Mouse (Mus musculus) CH12.LX (cell line): ENCODE measurements around the gene Gm20388. TPM values are rescaled to one million over a fixed set of nuclear protein-coding genes. Genes with fewer than 3 reads are reported as not detected.

Source experiments
- DNase-seq: peaks from one replicate; pipeline ENCODE4 v3.0.0-alpha.2; 2013; ENCODE audit errors: extremely low read depth
- H3K27ac ChIP-seq: 2 replicates; pipeline ENCODE4 v1.5.1; 2012; ENCODE audit warnings: low read depth, mild to moderate bottlenecking, control low read depth, moderate library complexity; ENCODE audit not compliant: insufficient read depth
- H3K27me3 ChIP-seq: replicated peaks from 2 replicates; pipeline ENCODE3; 2012; ENCODE audit warnings: inconsistent platforms
- H3K36me3 ChIP-seq, 2 experiments: replicated peaks in 1 of 2; 2 replicates each; pipeline versions ENCODE3 to v1.6.1; 2012; ENCODE audit warnings: inconsistent platforms in 1 of 2, low read length in 1 of 2, mild to moderate bottlenecking in 1 of 2, mixed read lengths in 1 of 2, moderate library complexity in 1 of 2; ENCODE audit not compliant: control insufficient read depth in 1 of 2, insufficient read depth in 1 of 2
- H3K4me1 ChIP-seq, 2 experiments: 2 replicates each; pipeline ENCODE4 v1.6.1; 2012; ENCODE audit warnings: inconsistent platforms in 1 of 2, moderate library complexity in 1 of 2; ENCODE audit not compliant: insufficient read depth in 2 of 2, control insufficient read depth in 1 of 2
- H3K4me2 ChIP-seq: 2 replicates; pipeline ENCODE4 v1.6.1; 2012; ENCODE audit warnings: low read depth, mild to moderate bottlenecking, control low read depth; ENCODE audit not compliant: poor library complexity, insufficient read depth, severe bottlenecking
- H3K4me3 ChIP-seq, 3 experiments: fragments of 150-350 bp in 1 of 3; sonication (generic) in 1 of 3; replicated peaks in 1 of 3; 2 replicates each; pipeline versions ENCODE3 to v1.5.1; 2011 to 2012; ENCODE audit warnings: low read depth in 2 of 3, low read length in 2 of 3, mild to moderate bottlenecking in 2 of 3, moderate library complexity in 2 of 3, control low read depth in 1 of 3, improper control_type of control experiment in 1 of 3, inconsistent platforms in 1 of 3, mixed read lengths in 1 of 3; ENCODE audit not compliant: poor library complexity in 1 of 3
- H3K79me2 ChIP-seq: replicated peaks from 2 replicates; pipeline ENCODE4 v1.6.1; 2012; ENCODE audit warnings: mild to moderate bottlenecking, moderate library complexity; ENCODE audit not compliant: control insufficient read depth, poor library complexity, insufficient read depth, severe bottlenecking; ENCODE audit errors: extremely low read depth
- H3K9ac ChIP-seq: 2 replicates; pipeline ENCODE4 v1.6.1; 2012; ENCODE audit warnings: low read depth, mild to moderate bottlenecking, control low read depth, moderate library complexity; ENCODE audit not compliant: insufficient read depth
- H3K9me3 ChIP-seq: replicated peaks from 2 replicates; pipeline ENCODE3; 2012; ENCODE audit warnings: low read length, inconsistent platforms, mixed read lengths
- BHLHE40 ChIP-seq: IDR thresholded peaks from 2 replicates; pipeline ENCODE4 v1.6.1; 2011; ENCODE audit warnings: mild to moderate bottlenecking, low read depth, low read length, improper control_type of control experiment
- ELF1 ChIP-seq: IDR thresholded peaks from 2 replicates; pipeline ENCODE4 v1.6.1; 2014; ENCODE audit warnings: low read depth, mild to moderate bottlenecking, inconsistent platforms, low read length, improper control_type of control experiment
- EP300 ChIP-seq: IDR thresholded peaks from 2 replicates; pipeline ENCODE4 v1.6.1; 2011; ENCODE audit warnings: low read length, improper control_type of control experiment
- ETS1 ChIP-seq: conservative IDR thresholded peaks from 2 replicates; pipeline ENCODE4 v1.6.1; 2012; ENCODE audit warnings: low read depth, mild to moderate bottlenecking, inconsistent platforms, low read length, improper control_type of control experiment, moderate library complexity
- GABPA ChIP-seq: IDR thresholded peaks from 2 replicates; pipeline ENCODE4 v1.6.1; 2012; ENCODE audit warnings: low read depth, low read length, improper control_type of control experiment, inconsistent platforms; ENCODE audit not compliant: insufficient replicate concordance
- IRF4 ChIP-seq: IDR thresholded peaks from 2 replicates; pipeline ENCODE4 v1.6.1; 2014; ENCODE audit warnings: low read depth, mild to moderate bottlenecking, inconsistent platforms, low read length, improper control_type of control experiment
- JUN ChIP-seq: IDR thresholded peaks from 2 replicates; pipeline ENCODE4 v1.6.1; 2011; ENCODE audit warnings: low read depth, mild to moderate bottlenecking, low read length, improper control_type of control experiment, moderate library complexity; ENCODE audit not compliant: insufficient read depth
- JUND ChIP-seq: conservative IDR thresholded peaks from 2 replicates; pipeline ENCODE4 v1.6.1; 2011; ENCODE audit warnings: low read depth, low read length, improper control_type of control experiment
- KAT2A ChIP-seq: IDR thresholded peaks from 2 replicates; pipeline ENCODE4 v1.6.1; 2012; ENCODE audit warnings: low read length, improper control_type of control experiment, inconsistent platforms; ENCODE audit not compliant: insufficient replicate concordance
- MEF2A ChIP-seq: IDR thresholded peaks from 2 replicates; pipeline ENCODE4 v1.6.1; 2014; ENCODE audit warnings: low read depth, mild to moderate bottlenecking, inconsistent platforms, low read length, improper control_type of control experiment, borderline replicate concordance
- NELFE ChIP-seq: IDR thresholded peaks from 2 replicates; pipeline ENCODE4 v1.6.1; 2011; ENCODE audit warnings: low read depth, low read length, improper control_type of control experiment
- NRF1 ChIP-seq: IDR thresholded peaks from 2 replicates; pipeline ENCODE4 v1.6.1; 2014; ENCODE audit warnings: low read depth, mild to moderate bottlenecking, inconsistent platforms, low read length, improper control_type of control experiment, moderate library complexity
- POLR2A ChIP-seq: IDR thresholded peaks from 2 replicates; pipeline ENCODE4 v1.6.1; 2011; ENCODE audit warnings: low read depth, mild to moderate bottlenecking, improper control_type of control experiment, low read length
- RAD21 ChIP-seq: IDR thresholded peaks from 2 replicates; pipeline ENCODE4 v1.6.1; 2011; ENCODE audit warnings: low read depth, mild to moderate bottlenecking, low read length, improper control_type of control experiment, moderate library complexity
- RCOR1 ChIP-seq: conservative IDR thresholded peaks from 2 replicates; pipeline ENCODE4 v1.6.1; 2012; ENCODE audit warnings: low read depth, mild to moderate bottlenecking, inconsistent platforms, low read length, improper control_type of control experiment
- TCF12 ChIP-seq: IDR thresholded peaks from 2 replicates; pipeline ENCODE4 v1.6.1; 2014; ENCODE audit warnings: low read depth, mild to moderate bottlenecking, inconsistent platforms, low read length, improper control_type of control experiment
- USF1 ChIP-seq: IDR thresholded peaks from 2 replicates; pipeline ENCODE4 v1.6.1; 2014; ENCODE audit warnings: low read depth, mild to moderate bottlenecking, inconsistent platforms, low read length, improper control_type of control experiment
- USF2 ChIP-seq: conservative IDR thresholded peaks from 2 replicates; pipeline ENCODE4 v1.6.1; 2011; ENCODE audit warnings: low read depth, low read length, improper control_type of control experiment
- ZC3H11A ChIP-seq: IDR thresholded peaks from 2 replicates; pipeline ENCODE4 v1.6.1; 2012; ENCODE audit warnings: low read depth, mild to moderate bottlenecking, inconsistent platforms, low read length, improper control_type of control experiment
- ZKSCAN1 ChIP-seq: IDR thresholded peaks from 2 replicates; pipeline ENCODE4 v1.6.1; 2012; ENCODE audit warnings: low read depth, inconsistent platforms, low read length, improper control_type of control experiment, borderline replicate concordance
- ZMIZ1 ChIP-seq: IDR thresholded peaks from 2 replicates; pipeline ENCODE4 v1.6.1; 2012; ENCODE audit warnings: low read depth, mild to moderate bottlenecking, inconsistent platforms, low read length, improper control_type of control experiment
- ZNF384 ChIP-seq: IDR thresholded peaks from 2 replicates; pipeline ENCODE4 v1.6.1; 2012; ENCODE audit warnings: low read depth, low read length, improper control_type of control experiment, inconsistent platforms
- dilution Hi-C: fragments of 300-500 bp; cut with MboI; formaldehyde crosslinking; loops from 2 replicates; pipeline ENCODE4 v1.14.3; 2020; ENCODE audit warnings: low sequenced_read_pairs; ENCODE audit not compliant: extremely low pct_unique_long_range_greater_than_20kb, extremely low pct_ligation_motif_present
- in situ Hi-C: fragments of 300-500 bp; cut with MboI; formaldehyde crosslinking; loops from 3 replicates; pipeline ENCODE4 v1.14.3; 2019; ENCODE audit warnings: low sequenced_read_pairs, low pct_ligation_motif_present, low pct_unique_long_range_greater_than_20kb, mixed read lengths
- polyA plus RNA-seq: library from polyadenylated mRNA; unstranded; fragments of >175 nt; gene quantifications from 2 replicates; pipeline ENCODE4 v1.2.1, GENCODE M21; 2012; ENCODE audit warnings: low read depth; ENCODE audit not compliant: insufficient read length
- total RNA-seq, 2 experiments: library from RNA; depleted of rRNA; stranded (reverse); fragments of 300-350 nt in 1 of 2; fragments of >200 nt in 1 of 2; gene quantifications; 2 replicates each; pipeline ENCODE4 v1.2.3; 2012 to 2014

The Gm20388 gene
- total and polyA plus RNA-seq, 3 experiments = 14.8 to 26.3 (median 22.2) TPM

DNA sequence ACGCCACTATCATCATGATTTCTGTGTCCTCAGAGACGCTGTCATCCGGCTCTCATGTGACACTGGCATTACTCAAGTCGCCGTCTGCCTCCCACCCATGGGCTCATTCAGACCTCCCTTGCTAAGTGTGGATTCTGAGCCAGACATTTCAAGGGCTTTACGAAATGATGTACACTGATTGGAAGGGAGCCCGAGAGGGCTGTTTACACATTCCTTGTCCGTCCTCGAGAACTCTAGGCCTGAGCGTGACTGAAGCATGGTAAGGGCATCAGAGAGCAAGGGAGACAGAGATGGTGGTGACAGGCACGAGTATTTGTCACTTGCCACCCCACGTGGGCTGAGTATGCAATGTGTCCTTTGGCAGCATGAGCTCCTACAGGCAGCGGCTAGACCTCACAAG is 4271.6 kb downstream of the Gm20388 start:
- H3K4me2 ChIP-seq = no peak overlapping the region
- in situ Hi-C loops (no loop called here), dilution Hi-C loops (no loop called here)
- H3K9me3 ChIP-seq = peaks cover 2% of the 10 kb centered on the region
- H3K79me2 ChIP-seq = no peaks in the 10 kb centered on the region
- no peak overlapping the region for H3K9ac ChIP-seq
- H3K27me3 ChIP-seq = no peaks in the 10 kb centered on the region
- no peak overlapping the region for H3K27ac ChIP-seq
- H3K4me3 ChIP-seq = no peak overlapping the region
- TF ChIP-seq USF1 (no peak), USF2 (no peak), BHLHE40 (no peak), ZKSCAN1 (no peak), ETS1 (no peak), GABPA (no peak), MEF2A (no peak), ZMIZ1 (no peak), ZNF384 (no peak), KAT2A (no peak), RAD21 (no peak), ZC3H11A (no peak), ELF1 (no peak), JUND (no peak), EP300 (no peak), NRF1 (no peak), NELFE (no peak)
- H3K36me3 ChIP-seq = no peaks in the 10 kb centered on the region
- H3K4me1 ChIP-seq = peaks cover 21 to 32% of the 10 kb centered on the region in 2 experiments
- no peak for DNase-seq

DNA sequence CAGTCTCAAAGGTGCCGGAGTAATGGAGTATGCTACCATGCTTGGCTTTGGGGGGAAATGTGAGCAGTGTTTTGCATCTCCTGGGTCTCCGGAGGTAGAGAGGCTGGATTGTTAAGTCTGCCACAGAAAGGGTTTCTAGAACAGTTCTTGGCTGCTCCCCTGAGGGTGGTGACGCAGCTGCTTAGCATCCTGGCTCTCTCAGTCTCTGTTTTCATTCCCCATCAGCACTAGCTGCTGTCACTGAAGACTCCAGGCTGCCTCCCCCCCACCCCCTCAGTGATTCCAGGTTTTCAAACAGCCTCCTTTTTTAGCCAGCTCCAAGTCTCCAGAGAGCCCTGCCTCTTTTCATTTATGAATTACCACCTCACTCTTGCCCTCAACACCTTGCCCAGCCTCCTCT is 4273.4 kb downstream of the Gm20388 start:
- in situ Hi-C loops (no loop called here), dilution Hi-C loops (no loop called here)
- no peak for TF ChIP-seq TCF12
- peak; percentile 37; the same call in 1 of the 2 replicates for TF ChIP-seq RCOR1
- no peak for TF ChIP-seq POLR2A
- 0 out of 2 replicates have a peak, but pooled peaks have one; percentile 19 for TF ChIP-seq IRF4
- TF ChIP-seq JUN = no peak
- TF ChIP-seq, all 38 proteins: peak for 2
- no peak overlapping the region for H3K4me3 ChIP-seq
- no peak overlapping the region for H3K27ac ChIP-seq
- H3K9me3 ChIP-seq = no peaks in the 10 kb centered on the region
- peaks cover 26 to 36% of the 10 kb centered on the region in 2 experiments for H3K4me1 ChIP-seq
- H3K4me2 ChIP-seq = 0 out of 2 replicates have a peak overlapping the region, but pooled peaks have one; percentile 3
- H3K79me2 ChIP-seq = no peaks in the 10 kb centered on the region
- DNase-seq = peak; percentile 72
- H3K36me3 ChIP-seq = no peaks in the 10 kb centered on the region
- H3K27me3 ChIP-seq = no peaks in the 10 kb centered on the region
- H3K9ac ChIP-seq = no peak overlapping the region; the same call in 1 of the 2 replicates
